Mouse (Mus musculus): ENCODE measurements around the gene Tipin.

DNA sequence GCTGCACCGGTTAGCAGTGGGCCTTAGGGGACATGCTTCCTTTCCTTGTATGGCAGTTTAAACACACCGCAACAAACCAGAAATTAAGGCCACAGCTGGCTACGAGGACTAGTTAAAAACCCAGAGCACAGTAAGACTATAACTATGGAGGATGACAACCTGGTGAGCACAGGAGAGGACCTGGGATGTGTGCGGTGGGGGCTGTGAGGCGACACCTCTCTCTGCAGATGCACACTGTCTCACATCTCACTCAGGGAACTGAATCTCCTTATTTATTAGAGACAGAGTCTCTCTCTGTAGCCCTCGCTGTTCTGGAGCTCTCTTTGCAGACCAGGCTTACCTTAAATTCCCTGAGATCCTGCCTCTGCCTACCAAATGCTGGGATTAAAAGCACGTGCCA, 42.6 kb downstream of the Tipin start:
- TF ChIP-seq POLR2A (IDR thresholded peaks at IDR 0.05; ENCODE audit: borderline replicate concordance, insufficient read depth, low read length): no peak
- no peak for TF ChIP-seq CTCF (IDR thresholded peaks at IDR 0.05; ENCODE audit: borderline replicate concordance, insufficient read depth, low read depth, low read length)
